Mouse (Mus musculus): ENCODE results near the gene Vps16.

DNA sequence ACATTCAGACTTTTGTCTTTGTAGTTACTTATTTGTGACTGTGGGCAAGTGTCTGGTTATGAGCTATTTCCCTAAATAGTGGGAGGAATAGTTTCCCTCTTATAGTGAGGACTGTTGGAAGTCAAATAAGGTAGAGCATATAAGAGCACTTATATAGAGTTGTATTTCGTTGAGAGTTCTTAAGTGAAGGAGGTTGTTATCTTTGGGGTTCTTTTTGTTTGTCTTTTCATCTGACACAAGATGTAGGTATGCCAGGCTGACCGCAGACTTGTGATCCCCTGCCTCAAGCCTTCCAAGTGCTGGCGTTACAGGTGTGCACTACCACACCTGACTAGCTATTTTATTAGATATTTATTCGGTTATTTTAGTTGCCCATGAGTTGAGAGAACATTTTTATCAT is 58.0 kb downstream of the Vps16 start:
- no peak for TF ChIP-seq CTCF (IDR thresholded peaks at IDR 0.05; ENCODE audit: low read depth)
- no peak for TF ChIP-seq EP300 (IDR thresholded peaks at IDR 0.05; ENCODE audit: low read depth)

All from liver, postnatal 0 days (tissue).